Mouse (Mus musculus) ES-Bruce4 (cell line): ENCODE measurements around the gene Pum2.

Experiments used
- CTCF ChIP-seq: IDR thresholded peaks from one replicate; pipeline ENCODE4 v1.8.1; 2011; ENCODE audit warnings: low read depth, low read length
- POLR2A ChIP-seq: IDR thresholded peaks from one replicate; pipeline ENCODE4 v1.8.1; 2011; ENCODE audit warnings: low read length; ENCODE audit not compliant: insufficient read depth

DNA sequence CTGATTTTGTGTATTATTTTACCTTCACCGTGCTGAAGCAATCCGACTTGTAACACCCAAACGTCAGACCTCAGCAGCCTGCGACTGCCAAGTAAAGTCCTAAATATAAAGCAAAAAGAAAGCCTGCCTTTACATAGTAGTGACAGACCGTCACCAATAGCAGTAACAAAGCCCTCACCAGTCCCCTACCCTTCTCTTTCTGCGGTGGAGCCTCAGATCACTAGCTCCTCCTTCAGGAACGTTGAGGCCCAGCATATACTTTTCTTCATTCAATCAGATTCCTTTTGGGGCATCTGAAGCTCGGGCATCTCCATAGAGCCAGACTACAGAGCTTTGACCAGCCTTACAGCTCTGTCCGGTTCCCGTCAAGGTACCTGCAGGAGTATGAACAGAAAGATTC lies 16.8 kb upstream of the Pum2 start:
- TF ChIP-seq POLR2A, result no peak
- TF ChIP-seq CTCF, result no peak
